Mouse (Mus musculus): ENCODE data around the gene Gm13696. TPM values are rescaled to one million over a fixed set of nuclear protein-coding genes. Genes with fewer than 3 reads are reported as not detected.

Gm13696 gene
- total RNA-seq, 2 experiments from 2014 or later, result 0.60 to 0.80 TPM

- DNase-seq, result peak; percentile 32
- intact Hi-C loops (cut with DNase I; ENCODE audit: low total_unique reads), result no loop called here
These were observed 50.0 kb downstream of the Gm13696 start for GRCm38 (mm10) chr2:84022905-84023304.

- no peak for DNase-seq
- intact Hi-C loops (cut with DNase I; ENCODE audit: low total_unique reads), result no loop called here
These were observed 50.4 kb downstream of the Gm13696 start for GRCm38 (mm10) chr2:84023319-84023718.

Other genes starting within 250 kb of the Gm13696 start
- gene Itgav, start 248.7 kb upstream of the Gm13696 start, total RNA-seq (2021), result 10 to 100 TPM; 46.3 to 58.0 TPM
- 1 to 10 TPM; 2.6 to 2.8 TPM for gene Fam171b, start 160.5 kb upstream of the Gm13696 start, total RNA-seq (2021)
- not detected for gene Zswim2, start 31.9 kb upstream of the Gm13696 start, total RNA-seq (2021)
- gene Gm13698, start 17.4 kb upstream of the Gm13696 start, total RNA-seq (2021), result under 1 TPM; 0.60 to 0.80 TPM
- gene Gm13693, start 11.6 kb upstream of the Gm13696 start, total RNA-seq (2021), result under 1 TPM; 0.60 to 0.80 TPM
- gene Gm13695, start 5.8 kb upstream of the Gm13696 start, total RNA-seq (2021), result under 1 TPM in 1 of 2 experiments, not detected in 1; 0.60 TPM
- under 1 TPM; 0.60 to 0.80 TPM for gene Gm13694, start 5.8 kb downstream of the Gm13696 start, total RNA-seq (2021)
- under 1 TPM; 0.60 to 0.80 TPM for gene Gm13697, start 11.6 kb downstream of the Gm13696 start, total RNA-seq (2021)
- gene Gm13691, start 17.4 kb downstream of the Gm13696 start, total RNA-seq (2021), result under 1 TPM; 0.60 to 0.80 TPM